Mouse (Mus musculus): ENCODE data around the gene Astn1.

- TF ChIP-seq CTCF (IDR thresholded peaks at IDR 0.05; ENCODE audit: low read depth): no peak
- TF ChIP-seq EP300 (IDR thresholded peaks at IDR 0.05; ENCODE audit: low read depth): no peak
These were observed 244.3 kb downstream of the Astn1 start for GRCm38 (mm10) chr1:158606324-158606723.
